Comparison of ENCODE assay signal across 8 mouse cellular contexts in the genomic region with DNA sequence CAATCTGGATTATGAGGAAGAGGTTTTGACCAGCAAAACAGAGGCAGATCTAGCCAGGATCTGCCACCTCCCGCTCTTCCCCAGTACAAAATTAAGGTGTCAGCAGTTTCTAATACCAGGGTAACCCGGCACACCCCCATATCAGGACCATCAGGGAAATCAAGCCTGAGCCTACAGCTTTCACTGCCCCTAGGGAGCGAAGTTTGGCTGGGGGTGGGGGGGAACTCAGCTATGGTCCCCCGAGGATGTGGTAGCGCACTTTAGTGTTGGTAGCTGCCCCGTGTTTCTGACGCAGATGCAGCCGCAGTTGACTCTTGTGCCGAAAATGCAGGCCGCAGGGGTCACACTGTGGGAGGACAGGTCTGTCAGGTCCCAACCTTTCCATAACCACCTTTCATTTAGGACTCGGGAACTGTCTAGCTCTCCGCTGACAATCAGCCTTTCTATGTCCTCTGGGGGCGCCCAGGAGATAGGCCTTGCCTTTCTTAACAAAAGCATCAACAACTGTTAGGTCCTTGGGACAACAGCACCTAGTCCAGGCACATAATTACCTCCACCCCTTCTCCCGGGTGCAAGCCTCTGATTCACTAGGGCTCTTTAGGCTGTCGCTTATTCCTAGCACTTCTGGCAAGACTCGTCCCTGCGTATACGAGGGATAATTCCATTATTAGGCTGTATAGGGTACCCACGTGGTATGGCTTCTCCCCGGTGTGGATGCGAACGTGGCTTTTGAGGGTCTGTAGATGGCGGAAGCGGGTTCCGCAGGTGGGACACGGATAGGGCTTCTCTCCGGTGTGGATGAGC. TPM values are rescaled to one million over a fixed set of nuclear protein-coding genes. Genes with fewer than 3 reads are reported as not detected.
DNase-seq lines count a peak whose midpoint lies in the region; ATAC-seq and TF ChIP-seq lines count a peak whose summit lies in the region.

No protein-coding gene starts in this region.

- no peak; the same call in 1 of the 2 replicates for TF ChIP-seq CTCF in lung, embryonic 14.5 days (IDR thresholded peaks at IDR 0.05; ENCODE audit: low read depth)
- TF ChIP-seq CTCF in kidney, postnatal 0 days (IDR thresholded peaks at IDR 0.05; ENCODE audit: low read depth), result peak; percentile 14; the same call in 1 of the 2 replicates
- peak; percentile 23; the same call in 1 of the 2 replicates for TF ChIP-seq CTCF in small intestine, adult 2 months (IDR thresholded peaks at IDR 0.05; ENCODE audit: extremely low read depth, insufficient read length, insufficient replicate concordance, low read depth, low read length)

- H3K36me3 ChIP-seq in lung, embryonic 14.5 days (ENCODE audit: insufficient read depth), result 0 out of 2 replicates have a peak, but pooled peaks cover 3% of the 10 kb centered on the region
- H3K36me3 ChIP-seq in forebrain, embryonic 14.5 days (ENCODE audit: control insufficient read depth, insufficient read depth, low read length), result no peaks in the 10 kb centered on the region
- H3K36me3 ChIP-seq in kidney, postnatal 0 days (ENCODE audit: insufficient read depth, low read length), result no peaks in the 10 kb centered on the region
- H3K36me3 ChIP-seq in small intestine, adult 2 months (ENCODE audit: control insufficient read depth, insufficient read depth, low read length), result no peaks in the 10 kb centered on the region

- 18% methylated on average over 27 of the region's 27 CpGs for WGBS in lung, embryonic 14.5 days
- 24% methylated on average over 27 of the region's 27 CpGs for WGBS in forebrain, embryonic 14.5 days
- 18% methylated on average over 27 of the region's 27 CpGs for whole genome bisulfite sequencing in kidney, postnatal 0 days
- 22% methylated on average over 27 of the region's 27 CpGs for WGBS in small intestine, adult 2 months

- peaks cover 48% of the 10 kb centered on the region for H3K27me3 ChIP-seq in lung, embryonic 14.5 days (ENCODE audit: insufficient read depth, low read length)
- H3K27me3 ChIP-seq in forebrain, embryonic 14.5 days (replicated peaks; ENCODE audit: control insufficient read depth, insufficient read depth, low read length), result peaks cover 41% of the 10 kb centered on the region
- peaks cover 13% of the 10 kb centered on the region for H3K27me3 ChIP-seq in kidney, postnatal 0 days (ENCODE audit: insufficient read depth, low read length)
- peaks cover 12% of the 10 kb centered on the region for H3K27me3 ChIP-seq in small intestine, adult 2 months (ENCODE audit: control insufficient read depth, insufficient read depth, low read length)

- H3K9me3 ChIP-seq in lung, embryonic 14.5 days (ENCODE audit: low read depth, low read length), result no peaks in the 10 kb centered on the region
- H3K9me3 ChIP-seq in forebrain, embryonic 14.5 days (replicated peaks; ENCODE audit: control insufficient read depth, low read length), result no peaks in the 10 kb centered on the region
- H3K9me3 ChIP-seq in kidney, postnatal 0 days (replicated peaks; ENCODE audit: low read length), result no peaks in the 10 kb centered on the region

- H3K9ac ChIP-seq in lung, embryonic 14.5 days, result peak overlapping the region; percentile 45
- peak overlapping the region; percentile 45 for H3K9ac ChIP-seq in forebrain, embryonic 14.5 days (ENCODE audit: low read length)
- H3K9ac ChIP-seq in kidney, postnatal 0 days (ENCODE audit: low read depth, low read length), result peak overlapping the region; percentile 24; the same call in 1 of the 2 replicates

- no peak for DNase-seq in lung, embryonic 14.5 days
- no peak for DNase-seq in lung, postnatal 25 days (ENCODE audit: low spot score)
- DNase-seq in forebrain, embryonic 14.5 days (ENCODE audit: low spot score), result no peak
- DNase-seq in kidney, postnatal 0 days (ENCODE audit: low spot score), result no peak
- DNase-seq in urinary bladder, postnatal 36 days (ENCODE audit: low spot score in 2 of 2), result no peak
- no peak for DNase-seq in adrenal gland, postnatal 14 days

- H3K4me3 ChIP-seq in lung, embryonic 14.5 days (ENCODE audit: low read depth, low read length), result peak overlapping the region; percentile 39
- peak overlapping the region; percentile 23 for H3K4me3 ChIP-seq in forebrain, embryonic 14.5 days (ENCODE audit: low read depth, low read length)
- H3K4me3 ChIP-seq in kidney, postnatal 0 days (replicated peaks; ENCODE audit: low read depth, low read length), result peak overlapping the region; percentile 39
- peak overlapping the region; percentile 56 for H3K4me3 ChIP-seq in small intestine, adult 2 months (ENCODE audit: low read depth, low read length)

- peak overlapping the region; percentile 63 for H3K4me2 ChIP-seq in lung, embryonic 14.5 days
- peak overlapping the region; percentile 44 for H3K4me2 ChIP-seq in forebrain, embryonic 14.5 days (ENCODE audit: low read length)
- H3K4me2 ChIP-seq in kidney, postnatal 0 days (ENCODE audit: low read length), result peak overlapping the region; percentile 50

- no peak for TF ChIP-seq POLR2A in small intestine, adult 2 months (IDR thresholded peaks at IDR 0.05; ENCODE audit: low read depth, low read length)

- ATAC-seq in lung, embryonic 14.5 days (ENCODE audit: insufficient read depth), result no peak
- ATAC-seq in forebrain, embryonic 14.5 days, result no peak
- no peak for ATAC-seq in kidney, postnatal 0 days (replicated peaks; ENCODE audit: low FRiP score, low read depth)
- ATAC-seq in monocyte, adult 5-6 weeks (replicated peaks; ENCODE audit: insufficient number of reproducible peaks, low FRiP score, low TSS enrichment, poor library complexity, severe bottlenecking), result no peak

- H3K27ac ChIP-seq in lung, embryonic 14.5 days (ENCODE audit: low read depth), result peak overlapping the region; percentile 16
- no peak overlapping the region for H3K27ac ChIP-seq in forebrain, embryonic 14.5 days (ENCODE audit: low read depth, low read length)
- peak overlapping the region; percentile 28; the same call in 1 of the 2 replicates for H3K27ac ChIP-seq in kidney, postnatal 0 days
- H3K27ac ChIP-seq in small intestine, adult 2 months (ENCODE audit: insufficient read depth, low read depth, low read length), result no peak overlapping the region

- H3K4me1 ChIP-seq in lung, embryonic 14.5 days (ENCODE audit: insufficient read depth), result peaks cover 14% of the 10 kb centered on the region; the same call in 1 of the 2 replicates
- H3K4me1 ChIP-seq in forebrain, embryonic 14.5 days (ENCODE audit: control insufficient read depth, insufficient read depth, low read length), result peaks cover 16% of the 10 kb centered on the region; the same call in 1 of the 2 replicates
- H3K4me1 ChIP-seq in kidney, postnatal 0 days (replicated peaks; ENCODE audit: insufficient read depth, low read length), result peaks cover 9% of the 10 kb centered on the region
- peaks cover 22% of the 10 kb centered on the region for H3K4me1 ChIP-seq in small intestine, adult 2 months (ENCODE audit: control insufficient read depth, insufficient read depth, insufficient read length, low read length)

RNA-seq across cellular contexts. Expression of a gene that starts 3.6 kb away (rescaled TPM):
- 30.3 and 30.9 TPM in 2 replicates for polyA plus RNA-seq in lung, embryonic 14.5 days (2014; fragmentation: Nextera tagmentation; extraction: Ambion mirVana)
- 4.5 and 6.3 TPM in 2 replicates for polyA plus RNA-seq in forebrain, embryonic 14.5 days (2014; fragmentation: Nextera tagmentation; extraction: Ambion mirVana)
- 22.0 TPM in 2 replicates for polyA plus RNA-seq in kidney, postnatal 0 days (2015; fragmentation: Nextera tagmentation; extraction: Ambion mirVana)
- polyA plus RNA-seq in small intestine, adult 2 months (2012; rRNA removed), result 0.98 and 2.2 TPM in 2 replicates
- total RNA-seq in monocyte, adult 5-6 weeks (2017), result not detected in 3 replicates
- total RNA-seq in adrenal gland, postnatal 14 days (2021), result 27.0 and 28.1 TPM in 2 replicates

RNA-seq across cellular contexts. Expression of a gene that starts 5.1 kb away (rescaled TPM):
- 4.4 and 6.2 TPM in 2 replicates for polyA plus RNA-seq in lung, embryonic 14.5 days (2014; fragmentation: Nextera tagmentation; extraction: Ambion mirVana)
- 9.2 and 12.9 TPM in 2 replicates for polyA plus RNA-seq in forebrain, embryonic 14.5 days (2014; fragmentation: Nextera tagmentation; extraction: Ambion mirVana)
- 20.6 and 21.4 TPM in 2 replicates for polyA plus RNA-seq in kidney, postnatal 0 days (2015; fragmentation: Nextera tagmentation; extraction: Ambion mirVana)
- 3.2 and 4.7 TPM in 2 replicates for polyA plus RNA-seq in small intestine, adult 2 months (2012; rRNA removed)
- total RNA-seq in monocyte, adult 5-6 weeks (2017), result 1.9 to 11.0 TPM (median 3.1 TPM) in 3 replicates
- 5.3 and 5.6 TPM in 2 replicates for total RNA-seq in adrenal gland, postnatal 14 days (2021)

RNA-seq across cellular contexts. Expression of a gene that starts 11.7 kb away (rescaled TPM):
- 180 and 198 TPM in 2 replicates for polyA plus RNA-seq in lung, embryonic 14.5 days (2014; fragmentation: Nextera tagmentation; extraction: Ambion mirVana)
- polyA plus RNA-seq in forebrain, embryonic 14.5 days (2014; fragmentation: Nextera tagmentation; extraction: Ambion mirVana), result 202 and 245 TPM in 2 replicates
- polyA plus RNA-seq in kidney, postnatal 0 days (2015; fragmentation: Nextera tagmentation; extraction: Ambion mirVana), result 147 and 150 TPM in 2 replicates
- 25.2 and 45.3 TPM in 2 replicates for polyA plus RNA-seq in small intestine, adult 2 months (2012; rRNA removed)
- total RNA-seq in monocyte, adult 5-6 weeks (2017), result 8.1 to 28.1 TPM (median 18.3 TPM) in 3 replicates
- 55.7 and 62.4 TPM in 2 replicates for total RNA-seq in adrenal gland, postnatal 14 days (2021)

RNA-seq across cellular contexts. Expression of a gene that starts 13.4 kb away (rescaled TPM):
- 0.23 and 0.63 TPM in 2 replicates for polyA plus RNA-seq in lung, embryonic 14.5 days (2014; fragmentation: Nextera tagmentation; extraction: Ambion mirVana)
- polyA plus RNA-seq in forebrain, embryonic 14.5 days (2014; fragmentation: Nextera tagmentation; extraction: Ambion mirVana), result 0.98 and 1.1 TPM in 2 replicates
- 11.2 and 12.6 TPM in 2 replicates for polyA plus RNA-seq in kidney, postnatal 0 days (2015; fragmentation: Nextera tagmentation; extraction: Ambion mirVana)
- polyA plus RNA-seq in small intestine, adult 2 months (2012; rRNA removed), result 6.6 and 12.7 TPM in 2 replicates
- not detected in 3 replicates for total RNA-seq in monocyte, adult 5-6 weeks (2017)
- total RNA-seq in adrenal gland, postnatal 14 days (2021), result 0.53 and 0.96 TPM in 2 replicates

RNA-seq across cellular contexts. Expression of a gene that starts 13.6 kb away (rescaled TPM):
- polyA plus RNA-seq in lung, embryonic 14.5 days (2014; fragmentation: Nextera tagmentation; extraction: Ambion mirVana), result 9.3 and 10.8 TPM in 2 replicates
- 11.1 and 11.9 TPM in 2 replicates for polyA plus RNA-seq in forebrain, embryonic 14.5 days (2014; fragmentation: Nextera tagmentation; extraction: Ambion mirVana)
- 15.6 and 15.9 TPM in 2 replicates for polyA plus RNA-seq in kidney, postnatal 0 days (2015; fragmentation: Nextera tagmentation; extraction: Ambion mirVana)
- 2.6 and 4.4 TPM in 2 replicates for polyA plus RNA-seq in small intestine, adult 2 months (2012; rRNA removed)
- total RNA-seq in monocyte, adult 5-6 weeks (2017), result 3.3 to 5.8 TPM in 2 of 3 replicates, not detected in the other
- total RNA-seq in adrenal gland, postnatal 14 days (2021), result 3.6 and 5.4 TPM in 2 replicates

Comparison
In these comparisons a context has a peak if more than half of its experiments do, and no peak if none do; other contexts are left out.
1. H3K27ac ChIP-seq: peak in lung, embryonic 14.5 days (single experiment) and kidney, postnatal 0 days (single experiment); none in forebrain, embryonic 14.5 days (single experiment) and small intestine, adult 2 months (single experiment).
2. Peak in every context shown above with its lines, with median percentiles within 50 percentile points of each other: H3K4me2 ChIP-seq, H3K4me3 ChIP-seq and H3K9ac ChIP-seq.